Mouse (Mus musculus) adrenal gland, adult 8-10 months (tissue): ENCODE results near the gene Olfr1477. TPM values are rescaled to one million over a fixed set of nuclear protein-coding genes. Genes with fewer than 3 reads are reported as not detected.
"Not testable (repeated sequence)": the region's sequence is repeated elsewhere in the genome, so short reads cannot be mapped to it uniquely, and the experiment has no call there.

ENCODE experiments used
- DNase-seq: peaks from one replicate; pipeline ENCODE4 v3.0.0; 2022
- total RNA-seq, 4 experiments: library from RNA; stranded (reverse); gene quantifications; 2 replicates each; pipeline ENCODE4 v1.2.4; 2022

The Olfr1477 gene
- not detected for total RNA-seq

- DNase-seq: no peak
Measured at GRCm38 (mm10) chr19:13500246-13500645, at the start of gene Olfr1477. Gene Olfr1477, plus strand, starts transcription at chr19:13500546.

- DNase-seq: no peak
Measured at GRCm38 (mm10) chr19:13455986-13456385, 44.4 kb upstream of the Olfr1477 start, which contains the start of gene Olfr1472. Gene Olfr1472, minus strand, starts transcription at chr19:13456086.

- DNase-seq: not testable (repeated sequence)
Measured at GRCm38 (mm10) chr19:13469265-13469664, 31.1 kb upstream of the Olfr1477 start, which contains the start of gene Olfr1474. Gene Olfr1474, plus strand, starts transcription at chr19:13469565.

- DNase-seq: no peak
Measured at GRCm38 (mm10) chr19:13480096-13480495, 20.2 kb upstream of the Olfr1477 start, which contains the start of gene Olfr1475. Gene Olfr1475, minus strand, starts transcription at chr19:13480196.

GRCm38 (mm10) chr19:13527613-13528012, 27.3 kb downstream of the Olfr1477 start, which contains the start of gene Olfr1480:
Gene Olfr1480, plus strand, starts transcription at chr19:13527913.
- no peak for DNase-seq

Other genes with a start within 250 kb of the Olfr1477 start
- gene Olfr1465, start 185.0 kb upstream of the Olfr1477 start, total RNA-seq: not detected
- gene Olfr1466, start 161.7 kb upstream of the Olfr1477 start, total RNA-seq: not detected
- not detected for gene Olfr1467, start 138.3 kb upstream of the Olfr1477 start, total RNA-seq
- gene Olfr1469, start 92.7 kb upstream of the Olfr1477 start, total RNA-seq: not detected
- gene Olfr1471, start 57.1 kb upstream of the Olfr1477 start, total RNA-seq: not detected
- not detected for gene Olfr1472, start 44.5 kb upstream of the Olfr1477 start, total RNA-seq
- not detected for gene Olfr1474, start 31.0 kb upstream of the Olfr1477 start, total RNA-seq
- gene Olfr1475, start 20.4 kb upstream of the Olfr1477 start, total RNA-seq: not detected
- not detected for gene Olfr1480, start 27.4 kb downstream of the Olfr1477 start, total RNA-seq
- not detected for gene Olfr1484, start 83.0 kb downstream of the Olfr1477 start, total RNA-seq
- not detected for gene Olfr1487, start 116.8 kb downstream of the Olfr1477 start, total RNA-seq
- not detected for gene Olfr1489, start 131.1 kb downstream of the Olfr1477 start, total RNA-seq
- gene Olfr1490, start 150.5 kb downstream of the Olfr1477 start, total RNA-seq: not detected
- not detected for gene Olfr1491, start 196.7 kb downstream of the Olfr1477 start, total RNA-seq
- gene Olfr1493-ps1, start 222.7 kb downstream of the Olfr1477 start, total RNA-seq: not detected
- gene Olfr1494, start 239.2 kb downstream of the Olfr1477 start, total RNA-seq: not detected